Mouse (Mus musculus) heart, postnatal 14 days (tissue): ENCODE results near the gene Prap1. TPM values are rescaled to one million over a fixed set of nuclear protein-coding genes. Genes with fewer than 3 reads are reported as not detected.
A peak's percentile ranks its signal among the peaks of the same experiment; 100 is the strongest.

Experiments
- DNase-seq, 2 experiments: peaks; one replicate each; pipeline ENCODE4 v3.0.0; 2021 to 2022
- intact Hi-C: fragments of 180-260 bp; cut with DNase I; formaldehyde crosslinking; loops from one replicate; pipeline ENCODE4 v1.15.1; 2025
- long read RNA-seq, 2 experiments: library from polyadenylated mRNA; stranded (forward); transcript quantifications; one replicate each; pipeline ENCODE4 v2.0.0; 2021
- total RNA-seq, 2 experiments: library from RNA; stranded (reverse); gene quantifications; 2 replicates each; pipeline ENCODE4 v1.2.3; 2021

Gene Prap1
- total RNA-seq = not detected
- long read RNA-seq, experiment 1 = 0 reads
- long read RNA-seq, experiment 2 = 0 reads

GRCm38 (mm10) chr7:140092924-140093528 is at the start of gene Prap1:
TSS of gene Prap1 (plus strand) at chr7:140093395.
- DNase-seq = no peak
- intact Hi-C loops = no loop called here

GRCm38 (mm10) chr7:140045546-140045945 is 47.6 kb upstream of the Prap1 start:
- intact Hi-C loops = no loop called here
- DNase-seq = no peak

- intact Hi-C loops = no loop called here
- DNase-seq = peak in 1 of 2 experiments; percentile 17
Measured at GRCm38 (mm10) chr7:140047811-140048311, 45.3 kb upstream of the Prap1 start.

GRCm38 (mm10) chr7:140048361-140049114 is 44.7 kb upstream of the Prap1 start, which contains the start of gene Msx3:
TSS of gene Msx3 (minus strand) at chr7:140049089.
- intact Hi-C loops = no loop called here
- no peak for DNase-seq

DNA sequence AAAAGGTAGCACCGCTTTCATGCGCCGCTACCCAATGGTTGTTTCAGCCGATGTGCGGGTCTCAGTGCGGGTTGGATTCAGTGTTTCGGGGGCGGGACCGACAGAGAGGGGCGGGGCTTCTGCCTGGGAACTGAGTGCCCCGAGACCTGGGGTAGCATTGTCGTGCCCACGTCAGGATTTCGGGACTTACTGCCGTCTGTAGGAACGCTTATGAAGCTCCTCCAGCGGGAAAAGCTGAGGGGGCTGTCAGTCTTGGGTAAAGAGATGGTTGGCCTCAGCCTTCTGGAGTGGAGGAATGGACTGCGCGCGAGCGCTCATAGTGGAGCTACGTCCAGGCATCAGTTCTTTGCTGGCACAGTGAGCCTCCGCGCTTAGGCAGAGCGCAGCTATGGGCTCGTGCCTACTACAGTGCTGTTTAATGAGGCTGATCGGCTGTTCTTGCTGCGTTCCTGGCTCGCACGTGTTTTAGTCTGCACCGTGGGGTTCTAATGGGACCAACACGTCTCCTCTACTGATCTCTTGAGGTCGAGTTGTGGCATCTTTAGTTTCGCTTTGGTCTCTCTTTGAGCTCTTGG is 44.0 kb upstream of the Prap1 start:
- intact Hi-C loops = no loop called here
- DNase-seq = peak; percentile 16 to 28

GRCm38 (mm10) chr7:140054124-140054523 is 39.1 kb upstream of the Prap1 start:
- intact Hi-C loops = no loop called here

DNA sequence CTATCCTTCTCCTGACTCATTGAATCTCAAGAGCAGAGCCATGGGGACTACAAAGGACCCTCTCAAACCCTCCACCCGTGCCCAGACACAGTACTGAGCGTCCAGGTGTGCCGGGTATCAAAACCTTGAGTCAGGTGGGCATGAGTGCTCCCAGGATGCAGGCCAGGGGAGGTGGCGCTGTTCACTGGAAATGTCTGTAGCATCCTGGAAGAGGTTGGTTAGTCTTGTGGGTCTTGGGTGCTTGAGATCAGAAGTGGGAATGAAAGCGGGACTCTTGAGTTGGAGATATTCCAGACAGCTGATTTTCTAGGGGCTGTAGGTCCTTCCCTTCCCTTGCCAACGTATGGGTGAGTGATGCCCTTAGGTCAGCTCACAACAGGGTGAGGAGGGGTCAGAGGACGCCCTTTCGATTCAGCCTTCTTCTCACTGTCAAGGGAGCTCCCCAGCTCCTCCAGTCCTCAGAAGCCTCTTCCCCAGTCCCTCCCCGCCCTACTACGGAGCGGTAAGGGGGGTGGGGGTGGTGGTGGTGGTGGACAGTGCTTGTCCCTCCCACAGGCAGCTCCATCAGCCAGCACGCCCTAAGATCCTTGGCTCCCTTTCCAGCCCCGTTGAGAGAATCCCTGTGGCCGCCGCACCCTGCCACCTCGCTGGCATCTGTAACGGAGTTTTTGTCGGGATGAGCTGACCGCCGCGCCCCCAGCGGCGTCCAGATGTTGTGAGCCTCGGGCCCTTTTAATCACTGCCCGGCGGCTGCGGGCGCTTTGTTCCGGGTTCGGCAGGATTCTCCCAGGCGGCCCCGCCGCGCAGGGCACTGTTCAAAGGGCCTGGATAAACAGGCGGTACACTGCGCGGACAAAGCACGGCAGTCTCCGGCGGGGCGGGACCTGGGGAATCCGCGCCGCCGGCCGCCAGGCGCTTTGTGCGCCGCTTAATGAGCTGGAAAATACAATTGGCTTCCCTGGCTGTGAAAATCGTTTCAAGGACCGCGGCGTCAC is 35.5 kb upstream of the Prap1 start:
- intact Hi-C loops = no loop called here
- peak; percentile 18 to 19 for DNase-seq

More at GRCm38 (mm10) chr7:140054124-140054523, 39.1 kb upstream of the Prap1 start:
- DNase-seq = no peak

DNA sequence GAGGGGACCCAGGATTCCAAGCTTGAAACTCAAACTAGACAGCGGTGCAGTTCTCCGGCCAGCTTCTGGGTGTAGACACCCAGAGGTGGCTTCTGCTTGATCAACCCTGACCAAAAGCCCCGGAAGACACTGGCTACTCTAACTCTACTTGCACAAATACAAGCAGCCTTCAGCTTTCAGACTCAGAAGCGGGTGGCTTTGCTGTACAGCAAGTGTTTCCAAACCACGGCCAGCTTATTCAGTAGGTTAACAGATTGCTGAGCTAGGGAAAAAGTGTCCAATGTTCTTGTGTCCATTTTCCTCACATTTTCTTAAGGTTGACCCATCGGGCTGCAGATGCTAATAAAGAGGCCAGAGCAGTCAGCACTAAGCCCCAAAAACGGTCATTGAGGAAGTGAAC is 34.7 kb upstream of the Prap1 start:
- intact Hi-C loops = no loop called here
- no peak for DNase-seq

DNA sequence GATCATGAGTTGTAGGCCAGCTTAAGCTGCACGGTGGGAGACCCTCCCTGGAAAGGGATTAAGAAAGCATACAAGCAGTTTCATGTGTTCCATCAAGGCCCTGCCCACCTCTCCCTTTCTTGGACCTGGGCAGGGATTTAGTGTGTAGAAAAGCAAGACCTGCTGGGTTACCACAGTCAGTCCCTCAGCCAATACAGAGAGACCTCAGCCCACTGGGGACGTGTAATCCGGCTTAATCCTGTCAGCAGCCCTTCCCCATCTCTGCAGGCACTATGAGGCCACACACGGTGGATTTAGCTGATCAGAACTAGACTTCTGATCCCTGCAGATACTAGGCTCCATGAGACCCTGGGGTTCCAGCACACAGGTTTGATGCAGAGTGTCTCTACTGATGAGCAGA is 33.6 kb upstream of the Prap1 start:
- no peak for DNase-seq
- intact Hi-C loops = no loop called here

GRCm38 (mm10) chr7:140060936-140061831 is 32.0 kb upstream of the Prap1 start:
- DNase-seq = peak in 1 of 2 experiments; percentile 15
- intact Hi-C loops = no loop called here

DNA sequence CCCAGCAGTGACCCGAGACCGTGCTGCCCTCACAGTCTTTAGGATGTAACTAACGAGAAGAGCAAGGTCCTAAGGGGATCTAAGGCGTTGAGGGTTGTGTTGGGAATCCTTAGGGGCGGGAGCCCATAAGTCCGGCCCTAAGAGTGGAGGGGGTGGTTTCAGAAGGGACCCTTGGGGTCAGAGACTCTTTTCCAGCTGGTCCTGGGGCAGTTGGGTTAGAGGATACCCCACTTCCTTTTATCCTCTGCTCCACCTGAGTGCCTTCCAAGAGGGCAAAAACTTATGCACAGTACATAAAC is 31.4 kb upstream of the Prap1 start:
- intact Hi-C loops = loop anchor here (2.0 kb wide), 2 partner anchors 93 to 157 kb away; no protein-coding TSS in a partner anchor
- DNase-seq = no peak

DNA sequence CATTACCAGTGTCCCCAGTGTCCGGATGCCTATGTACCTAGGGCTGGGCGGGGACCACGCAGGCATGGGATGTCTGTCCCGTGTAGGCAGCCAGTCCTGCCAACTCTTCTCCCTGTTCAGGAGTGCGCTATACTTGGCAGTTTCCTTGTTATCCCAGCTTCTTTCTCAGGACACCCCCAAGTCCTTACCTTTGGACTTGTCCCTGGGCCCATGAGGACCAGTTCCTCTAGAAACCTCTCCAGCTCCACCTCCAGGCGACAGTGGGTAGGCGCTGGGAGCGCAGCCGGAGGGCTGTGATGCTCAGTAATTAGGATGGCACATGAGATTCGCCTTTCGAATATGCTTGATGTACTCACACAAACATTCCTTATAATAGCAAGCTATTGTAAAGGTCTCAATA is 30.9 kb upstream of the Prap1 start:
- intact Hi-C loops = loop anchor here (2.0 kb wide), 2 partner anchors 94 to 158 kb away; no protein-coding TSS in a partner anchor
- peak in 1 of 2 experiments; percentile 18 for DNase-seq

DNA sequence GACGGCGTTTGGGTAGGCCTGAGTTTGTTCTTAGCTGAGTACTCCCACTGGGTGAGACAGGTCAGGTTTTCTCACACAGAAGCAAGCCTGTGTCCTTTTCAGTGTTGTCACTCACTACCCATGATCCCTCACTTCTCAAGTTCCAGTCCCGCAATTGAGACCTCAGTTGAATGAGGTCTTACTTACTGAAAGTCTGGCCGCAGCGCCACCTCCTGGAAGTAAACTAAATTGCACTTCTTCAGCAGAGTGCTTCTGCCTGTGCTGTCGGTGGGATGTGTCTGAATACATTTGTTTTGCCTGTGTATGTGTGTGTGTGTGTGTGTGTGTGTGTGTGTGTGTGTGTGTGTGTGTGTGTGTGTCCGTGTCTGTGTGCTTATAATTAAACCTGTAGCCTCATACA is 30.1 kb upstream of the Prap1 start:
- DNase-seq = peak; percentile 50 to 77
- intact Hi-C loops = loop anchor here (2.0 kb wide), 2 partner anchors 94 to 158 kb away; no protein-coding TSS in a partner anchor

GRCm38 (mm10) chr7:140067397-140067796 is 25.8 kb upstream of the Prap1 start:
- no peak for DNase-seq
- intact Hi-C loops = no loop called here

DNA sequence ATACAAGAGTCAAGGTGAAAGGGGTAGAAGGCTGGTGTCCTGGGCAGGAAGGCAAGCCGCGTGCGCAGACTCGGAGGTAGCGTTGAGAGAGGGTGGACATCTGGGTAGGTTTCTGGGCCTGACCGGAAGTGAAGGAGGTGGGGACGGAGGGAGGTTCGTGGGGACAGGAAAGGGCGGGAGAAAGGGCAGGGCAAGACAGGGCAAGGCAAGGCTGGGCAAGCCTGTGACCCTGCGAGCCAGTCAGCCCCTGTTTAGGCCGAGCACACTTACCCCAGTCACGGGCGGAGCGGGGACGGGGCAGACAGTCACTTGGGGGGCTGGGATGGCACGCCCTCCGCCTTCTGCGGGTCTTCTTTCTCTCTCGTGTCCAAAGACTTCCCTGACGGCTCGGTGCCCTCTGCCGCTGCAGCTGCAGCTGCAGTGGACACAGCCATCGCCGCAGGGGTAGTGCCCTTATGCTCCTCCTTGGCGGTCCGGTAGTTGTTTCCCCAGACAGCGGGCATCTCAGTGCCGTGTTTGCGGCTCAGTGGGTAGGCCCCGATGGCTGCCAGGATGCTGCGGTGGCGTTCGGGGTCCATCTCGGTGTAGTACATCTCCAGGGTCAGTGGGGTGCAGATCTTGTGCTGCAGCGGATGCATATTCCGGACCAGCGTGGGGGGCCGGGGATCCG is 23.0 kb upstream of the Prap1 start:
- intact Hi-C loops = no loop called here

DNA sequence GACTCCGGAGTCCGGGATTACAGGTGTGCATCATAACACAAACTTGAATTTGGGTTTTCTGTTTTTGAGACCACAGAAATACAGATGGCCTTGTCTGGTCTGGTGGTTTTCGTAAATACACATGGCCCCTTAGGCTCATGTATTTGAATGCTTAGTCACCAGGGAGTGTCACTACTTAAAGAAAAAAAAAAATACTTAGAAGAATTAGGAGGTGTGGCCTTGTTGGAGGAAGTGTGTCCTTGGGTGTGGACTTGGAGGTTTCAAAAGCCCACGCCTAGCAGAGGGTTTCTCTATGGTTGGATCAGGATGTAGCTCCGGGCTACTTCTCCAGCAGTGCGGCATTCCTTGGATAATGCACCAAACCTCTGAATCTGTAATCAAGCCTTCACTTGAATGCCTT is 15.5 kb upstream of the Prap1 start:
- no peak for DNase-seq
- intact Hi-C loops = loop anchor here (1.0 kb wide), 1 partner anchor 64 kb away; no protein-coding TSS in a partner anchor

More for the DNA sequence above, 23.0 kb upstream of the Prap1 start:
- DNase-seq = no peak

GRCm38 (mm10) chr7:140078711-140079110 is 14.5 kb upstream of the Prap1 start:
- intact Hi-C loops = loop anchor here (1.0 kb wide), 1 partner anchor 63 kb away; no protein-coding TSS in a partner anchor
- peak; percentile 75 to 79 for DNase-seq

- DNase-seq = peak; percentile 67 to 73
- intact Hi-C loops = loop anchor here (5.0 kb wide), 1 partner anchor 747 kb away; no protein-coding TSS in a partner anchor
Measured at GRCm38 (mm10) chr7:140080503-140081156, 12.6 kb upstream of the Prap1 start.
